Mouse (Mus musculus): Measurements from ENCODE around the gene Fndc10. TPM values are rescaled to one million over a fixed set of nuclear protein-coding genes. Genes with fewer than 3 reads are reported as not detected.

Fndc10 gene
- polyA plus RNA-seq (2012; rRNA removed) = 0.55 and 0.61 TPM in 2 replicates

GRCm38 (mm10) chr4:155694111-155694481 is at the start of gene Fndc10:
Fndc10 (plus strand) TSS chr4:155694342.

GRCm38 (mm10) chr4:155645308-155645707 is 48.8 kb upstream of the Fndc10 start, which contains the start of gene Gm10563:
Gm10563 (minus strand) TSS chr4:155645408.

GRCm38 (mm10) chr4:155653086-155653450 is 41.1 kb upstream of the Fndc10 start, which contains the start of gene Mmp23:
Mmp23 (minus strand) TSS chr4:155653384.

GRCm38 (mm10) chr4:155668689-155669597 is 25.2 kb upstream of the Fndc10 start, which contains the start of gene Mib2:
Mib2 (minus strand) TSS chr4:155669198.

GRCm38 (mm10) chr4:155704721-155705591 is 10.8 kb downstream of the Fndc10 start, which contains the start of gene Ssu72:
Ssu72 (plus strand) TSS chr4:155704800.

GRCm38 (mm10) chr4:155734350-155734941 is 40.3 kb downstream of the Fndc10 start, which contains the start of gene Tmem240:
Tmem240 (plus strand) TSS chr4:155734800.

Other genes starting within 250 kb of the Fndc10 start
- gene Tmem52, start 225.2 kb upstream of the Fndc10 start, polyA plus RNA-seq (2012; rRNA removed) = 0.38 and 0.43 TPM in 2 replicates
- 118 and 120 TPM in 2 replicates for gene Gnb1, start 203.0 kb upstream of the Fndc10 start, polyA plus RNA-seq (2012; rRNA removed)
- gene Nadk, start 132.0 kb upstream of the Fndc10 start, polyA plus RNA-seq (2012; rRNA removed) = 46.0 and 46.7 TPM in 2 replicates
- 5.5 and 5.7 TPM in 2 replicates for gene Slc35e2, start 92.9 kb upstream of the Fndc10 start, polyA plus RNA-seq (2012; rRNA removed)
- gene Cdk11b, start 69.5 kb upstream of the Fndc10 start, polyA plus RNA-seq (2012; rRNA removed) = 17.0 and 20.1 TPM in 2 replicates
- gene Gm10563, start 48.9 kb upstream of the Fndc10 start, polyA plus RNA-seq (2012; rRNA removed) = not detected in 2 replicates
- 8.9 and 9.8 TPM in 2 replicates for gene Mmp23, start 41.0 kb upstream of the Fndc10 start, polyA plus RNA-seq (2012; rRNA removed)
- 8.4 and 10.7 TPM in 2 replicates for gene Mib2, start 25.1 kb upstream of the Fndc10 start, polyA plus RNA-seq (2012; rRNA removed)
- gene Ssu72, start 10.5 kb downstream of the Fndc10 start, polyA plus RNA-seq (2012; rRNA removed) = 49.1 and 49.2 TPM in 2 replicates
- 0.16 and 0.23 TPM in 2 replicates for gene Tmem240, start 40.5 kb downstream of the Fndc10 start, polyA plus RNA-seq (2012; rRNA removed)
- gene Atad3a, start 66.8 kb downstream of the Fndc10 start, polyA plus RNA-seq (2012; rRNA removed) = 41.4 and 52.8 TPM in 2 replicates
- gene Vwa1, start 80.4 kb downstream of the Fndc10 start, polyA plus RNA-seq (2012; rRNA removed) = 0.10 and 0.16 TPM in 2 replicates
- gene Tmem88b, start 91.5 kb downstream of the Fndc10 start, polyA plus RNA-seq (2012; rRNA removed) = 0.55 and 0.60 TPM in 2 replicates
- 0.06 and 0.08 TPM in 2 replicates for gene Ankrd65, start 96.1 kb downstream of the Fndc10 start, polyA plus RNA-seq (2012; rRNA removed)
- 50.2 and 58.8 TPM in 2 replicates for gene Mrpl20, start 108.5 kb downstream of the Fndc10 start, polyA plus RNA-seq (2012; rRNA removed)
- 103 and 115 TPM in 2 replicates for gene Ccnl2, start 118.1 kb downstream of the Fndc10 start, polyA plus RNA-seq (2012; rRNA removed)
- gene Aurkaip1, start 136.9 kb downstream of the Fndc10 start, polyA plus RNA-seq (2012; rRNA removed) = 67.1 and 69.6 TPM in 2 replicates
- 14.4 and 15.6 TPM in 2 replicates for gene Mxra8, start 145.3 kb downstream of the Fndc10 start, polyA plus RNA-seq (2012; rRNA removed)
- gene Dvl1, start 153.1 kb downstream of the Fndc10 start, polyA plus RNA-seq (2012; rRNA removed) = 25.7 and 28.6 TPM in 2 replicates
- 0.14 and 0.15 TPM in 2 replicates for gene Tas1r3, start 169.0 kb downstream of the Fndc10 start, polyA plus RNA-seq (2012; rRNA removed)
- gene Cptp, start 175.1 kb downstream of the Fndc10 start, polyA plus RNA-seq (2012; rRNA removed) = 5.5 and 6.5 TPM in 2 replicates
- 16.9 and 18.1 TPM in 2 replicates for gene Ints11, start 175.2 kb downstream of the Fndc10 start, polyA plus RNA-seq (2012; rRNA removed)
- gene Pusl1, start 197.4 kb downstream of the Fndc10 start, polyA plus RNA-seq (2012; rRNA removed) = 14.0 and 16.1 TPM in 2 replicates
- gene Acap3, start 197.5 kb downstream of the Fndc10 start, polyA plus RNA-seq (2012; rRNA removed) = 5.1 and 6.3 TPM in 2 replicates
- 32.2 and 32.3 TPM in 2 replicates for gene Ube2j2, start 249.5 kb downstream of the Fndc10 start, polyA plus RNA-seq (2012; rRNA removed)